Mouse (Mus musculus) cerebellum, adult 11 months (tissue): ENCODE data around the gene Fam161b.

ENCODE experiments used
- DNase-seq: peaks from one replicate; pipeline ENCODE4 v3.0.0; 2022

Gene Fam161b

DNA sequence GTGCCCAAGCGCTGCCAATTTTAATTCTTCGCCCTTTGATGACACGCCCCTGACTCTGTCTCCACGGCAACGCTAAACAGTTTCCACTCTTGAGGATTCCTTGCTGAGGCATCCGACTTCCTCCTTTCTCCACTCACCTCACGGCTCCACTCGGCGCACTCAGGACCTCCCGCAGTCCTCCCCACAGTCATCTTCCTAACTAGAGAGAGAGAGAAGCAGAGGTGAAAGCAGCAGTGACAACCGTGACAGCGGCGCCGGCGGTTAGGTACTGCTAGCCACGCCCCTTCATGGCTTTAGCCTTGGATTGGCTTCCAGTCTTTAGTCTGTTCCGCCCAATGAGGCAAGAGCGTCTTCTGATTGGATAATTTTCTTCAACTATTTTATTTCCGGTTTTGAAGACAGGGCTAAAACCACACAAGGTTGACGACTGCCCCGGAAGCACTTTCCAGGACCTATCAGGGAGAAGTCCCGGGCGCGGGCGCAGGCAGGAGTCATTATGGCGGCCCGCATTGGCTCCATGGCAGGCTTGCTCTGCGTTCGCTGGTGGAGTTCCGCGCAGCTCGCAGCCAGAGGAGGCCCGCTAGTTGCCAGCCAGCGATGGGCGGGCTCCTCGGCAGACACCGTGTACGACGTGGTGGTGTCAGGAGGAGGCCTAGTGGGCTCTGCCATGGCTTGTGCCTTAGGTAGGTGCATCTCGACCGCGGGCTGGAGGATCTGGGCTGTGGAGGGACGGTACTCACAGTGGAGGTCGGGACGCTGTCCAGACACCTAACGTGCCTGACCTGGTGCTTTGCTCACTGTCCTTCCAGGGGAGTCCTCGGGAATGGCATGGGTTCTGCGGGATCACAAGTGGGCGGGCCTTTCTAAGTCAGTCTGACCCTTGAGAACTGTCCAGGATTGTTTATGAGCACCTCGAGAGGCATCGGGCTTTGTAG is at the start of gene Fam161b, which contains the start of gene Coq6:
Fam161b (minus strand) TSS at position 279 of the 935 bp plus-strand sequence.
Coq6 (plus strand) TSS at position 103 of the 935 bp plus-strand sequence.
- peak; percentile 92 for DNase-seq

DNA sequence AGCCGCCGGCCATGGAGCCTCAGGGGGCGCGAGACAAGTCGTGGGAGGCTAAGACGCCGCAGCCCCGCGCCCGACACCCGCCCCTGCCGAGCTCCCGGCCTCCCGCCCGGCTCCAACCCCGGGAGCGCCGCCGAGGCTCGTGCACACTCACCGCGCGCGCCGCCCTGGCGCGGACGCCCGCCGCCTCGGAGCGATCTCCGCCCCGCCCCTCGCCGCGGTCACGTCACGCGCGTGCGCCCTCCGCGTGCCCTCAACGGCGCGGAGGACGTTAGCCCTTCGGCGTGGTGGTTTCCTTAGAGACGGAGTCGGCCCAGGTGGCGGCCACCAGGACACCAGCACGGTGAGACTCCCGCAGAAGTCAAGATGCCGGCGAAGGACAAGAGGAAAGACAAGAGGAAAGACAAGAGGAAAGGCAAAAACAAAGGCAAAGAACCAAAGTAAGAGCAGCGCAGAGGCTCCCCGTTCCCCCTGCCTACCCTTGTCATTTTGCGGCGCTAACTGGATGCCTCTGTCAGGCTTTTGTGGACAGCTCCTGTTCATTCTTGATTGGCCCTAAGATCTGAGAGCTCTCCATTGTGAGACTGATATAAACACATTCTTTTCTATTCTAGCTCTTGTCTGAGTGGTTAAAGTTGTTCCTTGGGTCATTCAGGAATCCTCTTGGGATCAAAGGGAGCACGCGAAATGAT is 47.3 kb upstream of the Fam161b start, which contains the start of the genes Entpd5 and Bbof1:
Entpd5 (minus strand) TSS at position 211 of the 689 bp plus-strand sequence.
Bbof1 (plus strand) TSS at position 253 of the 689 bp plus-strand sequence.
- DNase-seq = peak; percentile 91

DNA sequence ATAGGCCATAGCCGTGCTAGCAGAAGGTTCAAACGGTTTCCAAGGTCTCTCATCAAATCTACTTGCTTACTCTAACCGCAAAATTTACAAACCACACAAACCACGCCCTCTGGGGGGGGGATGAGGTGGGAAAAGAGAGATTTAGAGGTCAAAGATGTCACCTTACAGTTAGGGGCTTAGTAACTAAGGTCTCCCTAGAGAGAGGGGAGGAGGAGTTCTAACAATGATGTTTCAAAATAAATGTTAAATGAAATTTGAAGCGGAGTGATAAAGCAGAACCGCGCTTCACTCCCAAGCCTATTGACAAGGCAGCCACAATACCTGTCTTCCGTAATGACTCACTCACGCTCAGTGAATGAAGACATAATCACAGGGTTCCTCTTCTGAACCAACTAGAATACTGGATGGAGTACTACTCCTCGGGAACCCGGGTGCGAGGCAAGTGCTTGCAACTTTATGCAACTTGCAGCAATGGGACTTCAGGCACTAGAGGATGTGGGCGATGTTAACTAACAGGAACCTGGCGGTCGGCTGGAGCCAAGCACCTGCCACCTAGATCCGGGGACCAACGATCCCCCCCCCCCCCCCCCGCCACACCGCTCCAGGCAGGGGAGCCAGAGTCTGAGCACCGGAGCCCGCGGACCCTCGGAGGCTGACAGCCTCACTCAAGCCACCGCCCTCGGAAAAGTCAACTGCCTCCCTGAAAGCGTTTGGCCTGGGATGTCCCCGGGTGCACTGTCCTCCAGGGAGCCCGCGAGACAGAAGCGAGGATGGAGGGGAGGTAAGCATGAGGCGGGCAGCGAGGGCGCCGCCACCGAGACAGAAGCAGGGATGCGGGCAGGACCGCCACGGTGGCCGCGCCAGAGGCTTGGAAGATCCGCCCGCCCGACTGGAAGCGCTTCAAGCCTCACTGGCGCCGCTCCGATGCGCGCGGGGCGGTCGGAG is 46.5 kb upstream of the Fam161b start:
- DNase-seq = peak; percentile 32

DNA sequence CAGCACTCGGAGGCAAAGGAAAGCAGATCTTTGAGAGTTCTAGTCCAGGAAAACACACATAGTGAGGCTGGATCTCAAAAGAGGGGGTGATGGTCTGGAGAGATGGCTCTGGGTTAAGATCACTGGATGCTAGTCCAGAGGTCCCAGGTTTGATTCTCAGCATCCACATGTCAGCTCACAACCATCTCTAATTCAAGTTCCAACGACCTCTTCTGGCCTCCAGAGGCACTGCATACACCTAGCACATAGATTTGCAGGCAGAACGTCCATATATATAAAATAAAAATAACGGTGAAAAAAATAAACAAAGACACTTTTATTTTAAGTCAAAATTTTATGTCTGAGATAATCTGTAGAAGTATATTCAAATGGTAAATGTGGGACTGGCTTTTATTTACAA is 45.6 kb upstream of the Fam161b start:
- DNase-seq = no peak

DNA sequence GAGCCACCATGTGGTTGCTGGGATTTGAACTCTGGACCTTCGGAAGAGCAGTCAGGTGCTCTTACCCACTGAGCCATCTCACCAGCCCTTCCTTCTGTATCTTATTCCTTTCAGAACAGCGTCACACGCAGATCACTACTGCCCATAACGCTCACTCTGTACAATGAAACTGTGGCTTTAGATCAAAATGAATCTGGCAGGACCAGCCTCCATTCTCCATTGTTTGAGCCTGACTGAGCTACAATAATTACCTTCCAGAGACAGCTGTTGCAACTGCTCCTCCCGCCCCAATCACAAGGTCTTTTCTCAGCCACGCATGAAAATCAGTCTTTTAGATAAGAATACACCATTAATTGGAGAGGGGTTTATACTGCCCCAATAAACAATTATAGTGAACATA is 42.9 kb upstream of the Fam161b start:
- no peak for DNase-seq

DNA sequence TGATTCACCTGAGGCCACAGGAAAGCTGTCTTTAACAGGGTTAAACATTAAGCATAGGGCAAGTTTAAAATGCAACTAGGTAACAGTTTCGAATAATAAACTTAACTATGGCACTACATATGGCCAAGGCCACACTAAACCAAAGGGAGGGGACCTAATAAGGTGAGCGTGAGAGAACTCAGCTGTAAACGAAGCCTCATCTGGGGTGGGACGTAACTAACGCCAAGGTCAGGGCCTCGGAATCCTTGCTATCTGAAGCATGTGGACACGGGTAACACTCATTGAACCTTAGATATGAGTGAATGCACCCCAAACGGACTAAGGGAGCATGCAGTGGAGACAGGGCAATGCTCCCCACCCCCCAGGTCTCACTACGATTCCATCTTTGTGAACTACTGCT is 41.3 kb upstream of the Fam161b start:
- no peak for DNase-seq

DNA sequence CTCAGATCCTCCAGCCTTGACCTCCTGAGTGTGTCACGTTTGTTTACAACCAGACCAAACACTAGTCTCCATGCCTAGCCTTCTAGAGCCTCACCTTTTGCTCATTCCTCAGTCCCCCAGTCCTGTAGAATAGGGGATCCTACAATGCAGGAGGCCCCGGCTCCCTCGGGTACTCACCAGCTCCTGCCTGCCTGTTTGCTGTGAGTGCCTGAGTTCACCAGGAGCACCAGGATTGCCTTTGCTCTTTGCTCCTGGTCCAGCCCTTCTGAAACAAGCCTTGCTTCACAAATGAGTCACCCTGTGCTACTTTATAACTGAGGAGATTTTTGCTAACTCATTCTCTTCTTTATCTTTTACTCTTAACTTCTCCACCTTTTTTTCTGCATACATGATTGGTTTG is 39.0 kb upstream of the Fam161b start:
- DNase-seq = no peak

DNA sequence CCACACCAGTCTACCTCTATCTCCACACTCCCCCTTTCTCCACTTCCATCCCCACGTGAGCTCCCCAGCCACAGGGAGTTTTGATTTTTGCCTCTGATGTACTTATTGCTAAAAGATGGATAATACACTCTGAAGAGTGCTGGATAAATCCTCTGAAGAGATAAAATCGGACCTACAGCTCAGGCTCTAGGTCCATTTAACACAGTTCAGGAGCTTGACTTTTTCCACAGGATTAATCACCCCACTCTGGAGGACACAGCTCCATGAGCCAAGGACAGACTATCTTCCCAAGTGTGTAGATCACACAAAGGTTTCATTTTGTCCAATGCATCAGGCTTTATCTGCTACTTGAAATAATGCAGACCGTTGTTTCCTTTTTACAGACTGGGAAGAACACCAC is 38.4 kb upstream of the Fam161b start:
- DNase-seq = no peak

DNA sequence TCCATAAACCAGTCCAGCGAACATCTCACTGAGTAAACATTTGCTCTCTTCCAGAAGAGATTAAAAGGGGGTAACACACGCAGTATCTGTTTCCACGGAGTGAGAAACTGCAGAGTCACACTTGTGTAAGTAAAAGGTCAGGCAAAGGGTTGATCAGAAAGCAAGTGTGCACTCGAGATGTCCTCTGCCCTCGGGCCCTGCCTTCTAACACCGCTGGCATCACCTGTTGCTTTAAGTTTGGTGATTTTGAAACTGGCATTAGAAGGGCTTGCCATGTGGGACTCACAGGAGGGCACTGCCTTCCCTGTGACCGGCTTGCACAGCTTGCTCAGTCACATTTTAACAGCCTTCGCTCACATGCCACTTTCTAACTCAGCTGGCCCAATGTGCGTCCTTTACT is 38.0 kb upstream of the Fam161b start:
- no peak for DNase-seq

DNA sequence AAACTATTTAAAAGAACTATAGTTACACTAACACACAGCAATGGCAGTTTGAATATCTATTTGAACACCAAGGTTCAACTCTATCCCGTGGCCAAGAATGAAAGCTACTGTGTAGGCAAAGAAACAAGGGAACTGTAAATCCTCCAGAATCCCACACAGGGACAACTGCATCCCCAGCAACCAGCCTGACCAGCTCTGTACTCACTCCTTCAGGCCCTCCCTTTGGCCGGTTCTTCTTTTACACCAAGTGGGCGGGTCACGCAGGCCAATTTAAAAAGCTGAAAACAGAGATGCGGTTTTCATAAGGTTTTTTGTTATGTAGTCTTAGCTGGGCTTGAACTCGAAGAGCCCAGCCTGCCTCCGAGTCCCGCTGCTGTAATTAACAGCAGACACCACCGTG is 37.5 kb upstream of the Fam161b start:
- no peak for DNase-seq

DNA sequence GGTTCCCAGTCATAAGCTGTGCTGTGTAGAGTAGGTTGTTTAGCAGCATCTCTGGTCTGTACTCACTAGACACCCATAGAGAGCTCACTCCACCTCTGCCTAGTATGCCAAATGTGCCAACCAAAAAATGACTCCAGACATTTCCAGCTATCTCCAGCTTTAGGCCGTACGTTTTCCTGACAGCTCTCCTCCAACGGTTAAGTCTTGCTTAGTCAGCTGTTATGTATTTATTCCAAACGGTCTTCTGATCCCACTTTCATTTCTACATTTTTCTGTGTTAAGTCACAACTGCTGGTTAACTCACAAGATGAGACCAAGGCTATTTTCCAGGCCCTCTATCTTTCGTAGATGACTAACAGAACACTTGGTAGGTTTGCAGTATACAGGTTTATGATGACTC is 37.0 kb upstream of the Fam161b start:
- DNase-seq = no peak

DNA sequence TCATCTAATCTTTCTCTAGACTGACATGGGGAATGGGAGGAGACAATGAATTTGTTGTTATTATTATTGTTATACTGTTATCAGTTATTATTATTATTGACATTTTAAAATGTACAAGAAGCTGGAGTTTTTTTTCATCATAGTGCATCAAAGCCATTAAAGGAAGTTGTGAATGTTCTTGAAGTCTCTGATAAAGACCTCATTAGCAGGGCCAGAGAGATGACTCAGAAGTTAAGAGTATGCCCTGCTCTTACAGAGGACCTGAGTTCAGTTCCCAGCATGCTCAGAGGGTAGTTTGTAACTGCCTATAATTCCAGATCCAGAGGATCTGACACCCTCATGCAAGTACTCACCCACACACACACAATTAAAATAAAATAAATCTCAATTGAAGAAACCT is 36.1 kb upstream of the Fam161b start:
- DNase-seq = no peak

DNA sequence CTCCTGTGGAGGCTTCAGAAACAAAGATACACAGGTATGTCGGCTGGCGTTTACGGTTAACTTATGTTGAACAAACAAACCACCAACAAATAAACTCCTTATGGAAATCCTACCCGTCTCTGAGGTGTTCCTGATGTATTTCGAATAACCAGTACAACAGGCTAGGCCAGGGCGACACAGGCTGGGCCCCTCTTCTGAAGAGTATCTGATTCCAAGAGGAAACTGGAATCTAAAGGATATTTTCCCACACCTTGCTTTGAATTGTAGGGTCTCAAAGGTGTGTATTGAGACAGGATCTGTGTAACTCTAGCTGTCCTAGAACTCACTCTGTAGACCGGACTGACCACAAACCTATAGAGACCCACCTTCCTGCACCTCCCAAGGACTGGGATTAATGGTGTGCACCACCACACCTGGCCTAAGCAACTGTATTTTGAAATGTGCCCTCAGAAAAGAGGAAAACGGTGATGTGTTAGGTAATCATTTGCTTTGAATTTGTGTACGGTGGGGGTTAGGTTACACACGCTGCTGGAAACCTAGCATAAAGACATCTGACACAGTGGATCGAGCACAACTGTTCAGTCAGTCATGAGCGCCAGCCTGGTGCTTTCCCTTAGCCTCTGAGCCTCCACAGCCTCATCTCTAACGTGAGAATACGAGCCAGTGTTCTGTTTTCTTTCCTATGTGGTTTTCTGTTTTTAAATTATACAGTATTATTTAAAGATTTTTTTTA is 35.5 kb upstream of the Fam161b start:
- DNase-seq = no peak

DNA sequence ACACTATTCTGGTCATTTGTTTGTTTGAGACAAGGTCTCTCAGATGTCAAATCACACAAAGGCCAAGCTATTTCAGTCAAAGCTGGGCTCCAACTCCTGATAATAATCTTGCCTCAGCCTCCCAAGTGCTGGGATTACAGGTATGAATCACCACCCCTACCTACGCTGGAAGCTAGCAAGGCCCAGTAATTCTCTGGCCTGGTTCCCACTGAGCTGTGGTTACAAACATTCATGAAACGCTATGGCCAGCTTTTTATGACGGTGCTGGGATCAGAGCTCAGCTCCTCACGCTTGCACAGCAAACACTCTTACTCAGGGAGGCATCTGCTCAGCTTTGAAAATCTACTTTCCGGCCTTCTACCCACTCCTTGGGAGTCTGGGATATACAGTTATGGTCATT is 32.2 kb upstream of the Fam161b start:
- DNase-seq = no peak

DNA sequence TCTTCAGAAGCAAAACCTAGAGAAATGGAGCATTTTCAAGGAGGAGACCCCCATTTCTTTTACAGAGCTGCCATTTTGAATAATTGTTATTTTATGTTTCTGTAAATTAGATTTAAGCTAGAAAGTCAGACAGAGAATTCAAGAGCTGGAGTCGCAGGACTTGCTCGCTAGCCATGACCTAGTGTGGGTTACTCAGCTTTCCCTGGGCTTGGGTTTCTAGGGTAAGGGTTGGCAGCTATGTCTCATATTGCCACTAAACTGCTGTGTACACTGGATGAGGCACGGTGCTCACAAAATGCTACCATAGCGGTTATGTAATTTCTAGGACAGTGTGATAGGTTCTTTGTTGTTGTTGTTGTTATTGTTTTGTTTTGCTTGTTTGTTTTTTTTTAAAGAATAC is 31.0 kb upstream of the Fam161b start:
- DNase-seq = no peak

DNA sequence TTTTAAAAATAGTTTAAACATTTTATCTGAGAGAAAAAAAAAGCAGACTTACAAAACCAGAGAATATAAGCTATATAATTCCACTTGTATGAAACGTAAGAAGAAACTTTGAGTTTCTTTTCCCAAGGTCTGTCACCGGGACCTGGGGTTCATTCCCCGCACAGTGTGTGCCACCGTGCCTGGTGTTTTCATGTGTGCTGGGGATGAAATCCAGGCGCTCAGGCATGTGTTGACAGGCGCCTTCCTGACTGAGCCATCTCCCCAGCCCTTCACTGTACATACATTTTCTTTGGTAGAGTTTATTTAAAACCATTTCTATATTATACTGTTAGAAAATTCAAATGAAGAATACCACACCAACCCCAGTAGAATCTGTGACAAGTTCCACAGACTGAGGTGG is 28.7 kb upstream of the Fam161b start:
- no peak for DNase-seq

DNA sequence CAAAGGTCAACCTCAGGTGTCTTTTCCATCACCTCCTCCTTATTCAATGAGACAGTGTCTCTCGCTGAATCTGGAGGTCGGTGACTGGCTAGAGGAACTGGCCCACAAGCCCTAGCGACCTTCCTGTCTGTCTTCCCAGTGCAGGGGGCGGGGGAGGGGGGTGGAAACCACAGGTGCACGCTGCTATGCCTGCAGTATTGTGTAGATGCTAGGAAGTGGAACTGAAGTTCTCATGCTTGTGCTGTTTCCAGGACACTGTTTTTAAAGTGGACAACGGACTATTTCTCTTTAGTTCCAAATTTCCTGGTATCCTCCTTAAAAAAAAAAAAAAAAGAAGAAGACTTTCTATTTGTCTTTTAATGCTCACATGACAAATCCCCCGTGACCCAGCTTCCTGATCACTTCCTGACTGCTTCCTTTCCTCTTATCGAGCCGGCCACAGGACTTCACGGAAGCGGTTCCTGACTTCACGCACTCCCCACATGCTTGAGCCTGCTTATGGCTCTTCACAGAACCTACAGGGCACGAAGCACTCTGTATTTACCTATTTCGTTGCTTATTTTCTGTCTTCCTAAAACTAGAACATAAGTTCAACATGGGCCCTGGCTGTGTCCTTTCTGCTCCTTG is 27.3 kb upstream of the Fam161b start:
- DNase-seq = no peak

DNA sequence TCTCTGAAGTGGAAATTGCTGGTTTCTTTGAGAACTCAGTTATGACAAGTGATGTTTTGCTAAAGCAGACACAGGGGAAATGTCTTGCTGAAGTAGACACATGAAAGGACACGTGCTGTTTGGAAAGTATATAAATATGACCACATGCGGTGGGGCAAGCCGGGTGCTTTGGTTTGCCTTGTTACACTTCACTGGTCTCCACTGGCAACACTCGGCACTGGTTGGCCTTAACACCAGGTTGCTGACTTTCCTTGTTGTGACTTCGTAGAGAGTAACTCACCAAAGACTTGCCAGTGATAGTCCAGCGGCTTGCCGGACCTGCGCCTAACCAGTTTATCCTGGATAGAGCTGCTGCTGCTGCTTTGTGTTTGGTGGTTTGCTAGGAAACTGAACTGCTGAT is 26.5 kb upstream of the Fam161b start:
- DNase-seq = no peak

DNA sequence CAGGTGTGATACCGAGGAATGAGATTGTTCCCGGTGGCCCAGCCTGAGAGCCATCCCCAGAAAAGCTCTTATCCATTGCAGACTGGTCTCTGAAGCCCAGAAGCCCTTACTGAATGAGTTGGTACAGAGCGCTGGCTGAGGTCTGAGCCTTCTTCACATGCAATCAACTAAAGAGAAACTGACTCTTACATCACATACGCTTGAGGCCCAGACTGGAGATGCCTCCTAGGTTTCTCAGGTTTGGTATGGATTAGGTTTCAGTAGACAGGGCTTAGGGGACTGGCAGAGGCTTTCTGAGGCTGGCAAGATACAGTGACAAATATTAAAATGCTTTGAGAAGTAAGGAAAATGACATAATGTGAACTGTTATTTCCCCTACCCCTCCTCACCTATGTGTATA is 23.8 kb upstream of the Fam161b start:
- no peak for DNase-seq

DNA sequence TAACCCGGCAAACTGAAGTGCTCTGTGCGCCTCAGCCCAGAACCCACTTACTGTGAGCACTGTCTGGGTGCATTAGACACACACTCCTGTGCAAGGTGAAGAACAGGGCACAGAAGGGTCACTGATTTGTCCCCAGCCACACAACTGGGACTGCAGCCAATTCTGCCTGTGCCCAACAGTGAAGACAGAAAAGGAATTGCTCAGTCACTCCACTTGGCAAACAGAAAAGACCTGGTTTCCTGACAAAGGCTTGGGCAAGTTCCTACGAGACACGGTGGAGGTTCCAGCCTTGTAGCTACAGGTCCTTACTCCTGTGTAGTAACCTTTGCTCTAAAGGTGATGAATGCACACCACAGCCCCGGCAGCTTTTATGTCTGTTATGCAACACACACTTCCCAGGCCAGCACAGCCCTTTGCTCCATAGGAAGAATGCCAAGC is 23.0 kb upstream of the Fam161b start:
- no peak for DNase-seq

DNA sequence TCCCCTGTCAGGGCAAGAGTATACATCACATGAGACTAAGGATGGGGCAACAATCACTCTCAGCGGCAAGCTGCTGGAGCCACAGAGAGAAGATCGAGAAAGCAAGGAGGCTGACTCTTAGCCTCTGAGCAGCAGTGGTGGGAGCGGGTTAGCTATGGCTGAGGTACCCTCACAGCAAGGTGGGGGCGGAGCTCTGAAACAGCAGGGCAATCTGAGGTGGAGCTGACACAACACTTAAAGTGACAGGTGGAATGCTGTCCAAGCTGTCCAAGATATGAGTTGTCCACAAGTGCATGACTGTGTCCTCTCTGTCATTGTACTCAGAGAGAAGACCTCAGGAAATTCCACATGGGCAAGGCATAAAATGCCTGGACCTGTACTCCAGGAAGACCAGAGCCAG is 20.7 kb upstream of the Fam161b start:
- DNase-seq = no peak
